Mouse (Mus musculus): ENCODE data around the gene Ikzf2. TPM values are rescaled to one million over a fixed set of nuclear protein-coding genes. Genes with fewer than 3 reads are reported as not detected.

Gene Ikzf2
- polyA plus RNA-seq (2014; fragmentation: Nextera tagmentation; extraction: Ambion mirVana) = 1.7 and 3.3 TPM in 2 replicates

- H3K27ac ChIP-seq (ENCODE audit: low read depth, low read length) = peak within 1 kb of the TSS; percentile 79
- H3K9ac ChIP-seq (ENCODE audit: low read length) = peak within 1 kb of the TSS; percentile 72
- ATAC-seq (peak; percentile 95), DNase-seq (ENCODE audit: low spot score) (peak; percentile 92)
- H3K4me2 ChIP-seq (ENCODE audit: low read length) = peak within 1 kb of the TSS; percentile 53
- no peaks in the 10 kb centered on the region for H3K9me3 ChIP-seq (replicated peaks; ENCODE audit: control insufficient read depth, low read length)
- WGBS = under 1% methylated on average over 61 of the region's 105 CpGs
- peak within 1 kb of the TSS; percentile 68 for H3K4me3 ChIP-seq (ENCODE audit: low read depth, low read length)
- no peaks in the 10 kb centered on the region for H3K36me3 ChIP-seq (ENCODE audit: control insufficient read depth, insufficient read depth, low read length)
- H3K4me1 ChIP-seq (ENCODE audit: control insufficient read depth, insufficient read depth, low read length) = 0 out of 2 replicates have a peak, but pooled peaks cover 2% of the 10 kb centered on the region
- H3K27me3 ChIP-seq (replicated peaks; ENCODE audit: control insufficient read depth, insufficient read depth, low read length) = no peaks in the 10 kb centered on the region
Measured at GRCm38 (mm10) chr1:69687076-69687991, at the start of gene Ikzf2. Gene Ikzf2, minus strand, starts transcription at chr1:69687245.

- Histone ChIP-seq H3K27ac (ENCODE audit: low read depth, low read length) (no peak overlapping the region), H3K9ac (ENCODE audit: low read length) (no peak overlapping the region), H3K9me3 (replicated peaks; ENCODE audit: control insufficient read depth, low read length) (no peaks in the 10 kb centered on the region), H3K4me2 (ENCODE audit: low read length) (no peak overlapping the region), H3K4me1 (ENCODE audit: control insufficient read depth, insufficient read depth, low read length) (0 out of 2 replicates have a peak, but pooled peaks cover 6% of the 10 kb centered on the region), H3K36me3 (ENCODE audit: control insufficient read depth, insufficient read depth, low read length) (no peaks in the 10 kb centered on the region), H3K27me3 (replicated peaks; ENCODE audit: control insufficient read depth, insufficient read depth, low read length) (no peaks in the 10 kb centered on the region), H3K4me3 (ENCODE audit: low read depth, low read length) (no peak overlapping the region)
- WGBS = 46% methylated on average over 1 of the region's 1 CpGs
- no peak for DNase-seq (ENCODE audit: low spot score)
- ATAC-seq = no peak
Measured at GRCm38 (mm10) chr1:69729729-69730128, 42.7 kb upstream of the Ikzf2 start.

DNA sequence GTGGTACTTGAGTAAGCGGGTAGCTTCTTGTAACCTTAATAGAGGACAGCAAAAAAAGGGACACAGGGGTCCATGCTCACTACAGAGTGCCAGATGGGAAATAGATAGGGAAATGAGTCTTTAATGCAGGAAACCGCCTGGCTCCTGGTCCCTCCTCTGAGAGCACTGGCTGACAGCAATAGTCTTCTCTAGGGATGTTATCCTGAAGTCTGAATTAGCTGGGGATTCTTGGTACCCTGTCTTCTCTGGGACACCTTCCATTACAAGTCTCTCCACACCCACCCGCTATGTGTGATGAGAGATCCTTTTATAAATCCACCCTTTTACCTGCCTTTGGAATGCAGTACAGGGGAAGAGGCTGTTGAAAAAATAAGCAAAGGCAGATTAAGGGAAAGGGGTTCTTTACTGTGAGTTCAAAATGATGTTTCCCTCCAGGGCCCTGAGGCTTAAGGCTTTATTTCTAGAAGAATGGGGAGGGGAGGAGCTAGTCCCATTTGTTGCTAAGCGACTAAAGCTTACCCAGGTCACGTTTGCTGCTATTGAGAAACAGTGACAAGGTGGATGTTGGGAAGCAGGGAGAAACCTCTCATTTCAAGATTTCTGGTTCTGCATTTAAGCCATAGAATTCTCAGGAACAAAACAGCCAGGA, 42.1 kb upstream of the Ikzf2 start:
- WGBS = 8% methylated on average over 5 of the region's 5 CpGs
- Histone ChIP-seq H3K9ac (ENCODE audit: low read length) (no peak overlapping the region), H3K27me3 (replicated peaks; ENCODE audit: control insufficient read depth, insufficient read depth, low read length) (no peaks in the 10 kb centered on the region), H3K27ac (ENCODE audit: low read depth, low read length) (0 out of 2 replicates have a peak overlapping the region, but pooled peaks have one; percentile 39), H3K4me3 (ENCODE audit: low read depth, low read length) (no peak overlapping the region), H3K4me2 (ENCODE audit: low read length) (no peak overlapping the region), H3K4me1 (ENCODE audit: control insufficient read depth, insufficient read depth, low read length) (0 out of 2 replicates have a peak, but pooled peaks cover 6% of the 10 kb centered on the region), H3K9me3 (replicated peaks; ENCODE audit: control insufficient read depth, low read length) (no peaks in the 10 kb centered on the region), H3K36me3 (ENCODE audit: control insufficient read depth, insufficient read depth, low read length) (no peaks in the 10 kb centered on the region)
- ATAC-seq (peak; percentile 80), DNase-seq (ENCODE audit: low spot score) (peak; percentile 70)

DNA sequence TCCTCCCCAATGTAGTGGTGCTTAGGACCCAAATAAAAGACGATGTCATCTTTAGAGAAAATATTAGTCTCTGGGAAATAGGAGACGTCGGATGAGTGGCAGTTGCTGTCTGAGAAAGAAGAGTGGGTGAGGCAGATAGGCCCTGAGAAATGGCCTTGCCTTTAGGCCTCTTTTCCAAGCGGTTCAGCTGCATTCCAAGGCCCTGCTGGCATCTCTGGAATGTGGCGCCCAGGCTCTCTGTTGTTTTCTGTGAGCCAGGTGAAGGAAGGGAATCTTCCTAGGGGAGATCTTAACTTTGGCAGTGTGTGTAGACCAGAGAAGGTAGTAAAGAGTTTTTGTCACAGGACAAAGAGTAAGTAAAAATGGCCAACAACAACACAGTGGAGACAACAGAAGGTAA, 40.9 kb upstream of the Ikzf2 start:
- no peak for ATAC-seq
- WGBS = 57% methylated on average over 5 of the region's 5 CpGs
- DNase-seq (ENCODE audit: low spot score) = no peak

DNA sequence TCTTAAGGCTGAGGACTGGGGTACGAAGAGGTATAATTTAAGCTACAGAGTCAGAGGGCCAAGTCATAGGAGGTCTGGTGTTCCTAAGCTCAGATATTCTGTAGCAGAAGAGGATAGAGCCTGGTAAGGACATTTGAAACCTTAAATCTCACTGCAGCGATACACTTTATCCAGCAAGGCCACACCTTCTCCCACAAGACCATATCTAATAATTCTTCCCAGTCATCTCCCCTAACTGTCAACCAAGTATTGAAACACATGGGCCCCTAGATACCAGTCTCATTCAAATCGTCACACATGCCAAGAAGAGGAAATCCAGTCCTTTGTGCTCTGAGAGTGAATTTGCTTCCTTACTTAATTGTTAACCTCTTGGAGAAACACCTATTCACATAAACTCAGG, 30.1 kb upstream of the Ikzf2 start:
- no peak overlapping the region for H3K4me2 ChIP-seq (ENCODE audit: low read length)
- 85% methylated on average over 3 of the region's 3 CpGs for WGBS
- H3K9ac ChIP-seq (ENCODE audit: low read length) = no peak overlapping the region
- no peak for DNase-seq (ENCODE audit: low spot score)
- H3K4me1 ChIP-seq (ENCODE audit: control insufficient read depth, insufficient read depth, low read length) = no peaks in the 10 kb centered on the region
- H3K27me3 ChIP-seq (replicated peaks; ENCODE audit: control insufficient read depth, insufficient read depth, low read length) = no peaks in the 10 kb centered on the region
- H3K4me3 ChIP-seq (ENCODE audit: low read depth, low read length) = no peak overlapping the region
- no peak for ATAC-seq
- H3K36me3 ChIP-seq (ENCODE audit: control insufficient read depth, insufficient read depth, low read length) = no peaks in the 10 kb centered on the region
- H3K9me3 ChIP-seq (replicated peaks; ENCODE audit: control insufficient read depth, low read length) = no peaks in the 10 kb centered on the region
- H3K27ac ChIP-seq (ENCODE audit: low read depth, low read length) = no peak overlapping the region

More for the DNA sequence above, 40.9 kb upstream of the Ikzf2 start:
- Histone ChIP-seq H3K27me3 (replicated peaks; ENCODE audit: control insufficient read depth, insufficient read depth, low read length) (no peaks in the 10 kb centered on the region), H3K4me3 (ENCODE audit: low read depth, low read length) (no peak overlapping the region), H3K9me3 (replicated peaks; ENCODE audit: control insufficient read depth, low read length) (no peaks in the 10 kb centered on the region), H3K4me2 (ENCODE audit: low read length) (no peak overlapping the region), H3K36me3 (ENCODE audit: control insufficient read depth, insufficient read depth, low read length) (no peaks in the 10 kb centered on the region), H3K4me1 (ENCODE audit: control insufficient read depth, insufficient read depth, low read length) (0 out of 2 replicates have a peak, but pooled peaks cover 6% of the 10 kb centered on the region), H3K9ac (ENCODE audit: low read length) (no peak overlapping the region), H3K27ac (ENCODE audit: low read depth, low read length) (no peak overlapping the region)

DNA sequence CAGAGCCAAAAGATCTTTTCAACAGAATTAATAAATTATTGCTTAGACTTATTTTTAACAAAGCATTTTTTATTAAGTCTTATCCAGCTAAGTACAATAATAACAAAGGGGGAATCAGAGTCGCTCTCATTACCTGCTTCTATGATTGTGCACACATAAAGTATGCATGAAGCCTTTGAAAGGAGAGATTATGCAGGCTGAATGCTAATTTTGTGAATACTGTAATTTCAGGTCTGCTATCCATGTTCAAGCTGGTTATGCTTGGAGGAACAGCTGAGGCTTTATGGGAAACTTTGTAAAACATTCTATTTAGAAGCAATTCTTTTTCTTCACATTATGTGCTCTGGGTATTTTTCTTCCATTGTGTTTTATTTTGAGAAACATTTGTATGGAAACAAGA, 21.5 kb upstream of the Ikzf2 start:
- no peaks in the 10 kb centered on the region for H3K9me3 ChIP-seq (replicated peaks; ENCODE audit: control insufficient read depth, low read length)
- H3K27me3 ChIP-seq (replicated peaks; ENCODE audit: control insufficient read depth, insufficient read depth, low read length) = no peaks in the 10 kb centered on the region
- no peak overlapping the region for H3K4me3 ChIP-seq (ENCODE audit: low read depth, low read length)
- no peaks in the 10 kb centered on the region for H3K4me1 ChIP-seq (ENCODE audit: control insufficient read depth, insufficient read depth, low read length)
- ATAC-seq (no peak), DNase-seq (ENCODE audit: low spot score) (peak; percentile 46)
- no peak overlapping the region for H3K27ac ChIP-seq (ENCODE audit: low read depth, low read length)
- 37% methylated on average over 1 of the region's 1 CpGs for WGBS
- no peak overlapping the region for H3K9ac ChIP-seq (ENCODE audit: low read length)
- H3K36me3 ChIP-seq (ENCODE audit: control insufficient read depth, insufficient read depth, low read length) = no peaks in the 10 kb centered on the region
- H3K4me2 ChIP-seq (ENCODE audit: low read length) = no peak overlapping the region

- H3K9ac ChIP-seq (ENCODE audit: low read length) = no peak overlapping the region
- no peak for DNase-seq (ENCODE audit: low spot score)
- H3K4me2 ChIP-seq (ENCODE audit: low read length) = no peak overlapping the region
- no peaks in the 10 kb centered on the region for H3K36me3 ChIP-seq (ENCODE audit: control insufficient read depth, insufficient read depth, low read length)
- no peaks in the 10 kb centered on the region for H3K27me3 ChIP-seq (replicated peaks; ENCODE audit: control insufficient read depth, insufficient read depth, low read length)
- H3K9me3 ChIP-seq (replicated peaks; ENCODE audit: control insufficient read depth, low read length) = no peaks in the 10 kb centered on the region
- WGBS = 91% methylated on average over 3 of the region's 3 CpGs
- H3K27ac ChIP-seq (ENCODE audit: low read depth, low read length) = no peak overlapping the region
- no peak overlapping the region for H3K4me3 ChIP-seq (ENCODE audit: low read depth, low read length)
- no peaks in the 10 kb centered on the region for H3K4me1 ChIP-seq (ENCODE audit: control insufficient read depth, insufficient read depth, low read length)
- no peak for ATAC-seq
Measured at GRCm38 (mm10) chr1:69703506-69704156, 16.6 kb upstream of the Ikzf2 start.

- H3K27me3 ChIP-seq (replicated peaks; ENCODE audit: control insufficient read depth, insufficient read depth, low read length) = no peaks in the 10 kb centered on the region
- DNase-seq (ENCODE audit: low spot score) (no peak), ATAC-seq (no peak)
- H3K4me1 ChIP-seq (ENCODE audit: control insufficient read depth, insufficient read depth, low read length) = no peaks in the 10 kb centered on the region
- H3K36me3 ChIP-seq (ENCODE audit: control insufficient read depth, insufficient read depth, low read length) = no peaks in the 10 kb centered on the region
- H3K4me2 ChIP-seq (ENCODE audit: low read length) = no peak overlapping the region
- no peak overlapping the region for H3K4me3 ChIP-seq (ENCODE audit: low read depth, low read length)
- H3K9me3 ChIP-seq (replicated peaks; ENCODE audit: control insufficient read depth, low read length) = no peaks in the 10 kb centered on the region
- 84% methylated on average over 6 of the region's 6 CpGs for WGBS
- H3K9ac ChIP-seq (ENCODE audit: low read length) = no peak overlapping the region
- no peak overlapping the region for H3K27ac ChIP-seq (ENCODE audit: low read depth, low read length)
Measured at GRCm38 (mm10) chr1:69691946-69692345, 4.9 kb upstream of the Ikzf2 start.
